Mouse (Mus musculus) limb, embryonic 14.5 days (tissue): ENCODE measurements at regions not wholly inside any gene's neighbourhood (a gene's known extent, or its start where the extent isn't known, plus 50 kb on each side); places are given as distances from the start of the nearest gene placed in this dataset.

ENCODE experiments used
- ATAC-seq: fragments of 200-750 bp; cut with Nextera tagmentation; 2 replicates; pipeline ENCODE4 v1.8.0; 2017; ENCODE audit warnings: low read depth, moderate number of reproducible peaks, moderate TSS enrichment; ENCODE audit not compliant: low FRiP score
- DNase-seq: peaks from one replicate; pipeline ENCODE4 v3.0.0-alpha.2; 2015; ENCODE audit warnings: low spot score
- H3K27ac ChIP-seq: fragments of 300-500 bp; sonication (generic); replicated peaks from 2 replicates; pipeline ENCODE4 v1.5.1; 2014; ENCODE audit warnings: low read depth, mild to moderate bottlenecking, low read length, moderate library complexity, mixed read lengths
- H3K27me3 ChIP-seq: fragments of 300-500 bp; sonication (generic); 2 replicates; pipeline ENCODE4 v1.6.1; 2014; ENCODE audit warnings: low read length, mixed read lengths; ENCODE audit not compliant: control insufficient read depth, insufficient read depth
- H3K36me3 ChIP-seq: fragments of 300-500 bp; sonication (generic); 2 replicates; pipeline ENCODE4 v1.6.1; 2014; ENCODE audit warnings: mild to moderate bottlenecking, low read length, moderate library complexity, mixed read lengths; ENCODE audit not compliant: control insufficient read depth, insufficient read depth
- H3K4me1 ChIP-seq: fragments of 300-500 bp; sonication (generic); 2 replicates; pipeline ENCODE4 v1.6.1; 2014; ENCODE audit warnings: antibody characterized with exemption, low read length, mixed read lengths; ENCODE audit not compliant: control insufficient read depth, insufficient read depth
- H3K4me2 ChIP-seq: fragments of 300-500 bp; sonication (generic); replicated peaks from 2 replicates; pipeline ENCODE4 v1.6.1; 2014; ENCODE audit warnings: low read depth, mild to moderate bottlenecking, low read length, moderate library complexity; ENCODE audit not compliant: severe bottlenecking
- H3K4me3 ChIP-seq: fragments of 300-500 bp; sonication (generic); replicated peaks from 2 replicates; pipeline ENCODE4 v1.5.1; 2014; ENCODE audit warnings: low read length
- H3K9ac ChIP-seq: fragments of 300-500 bp; sonication (generic); 2 replicates; pipeline ENCODE4 v1.6.1; 2014; ENCODE audit warnings: mild to moderate bottlenecking, low read depth, low read length, moderate library complexity; ENCODE audit not compliant: severe bottlenecking
- H3K9me3 ChIP-seq: fragments of 300-500 bp; sonication (generic); 2 replicates; pipeline ENCODE4 v1.6.1; 2016; ENCODE audit warnings: low read length; ENCODE audit not compliant: control insufficient read depth
- POLR2A ChIP-seq: fragments of 200-500 bp; IDR thresholded peaks from 2 replicates; pipeline ENCODE4 v1.8.0; 2012; ENCODE audit warnings: inconsistent platforms, mild to moderate bottlenecking, moderate library complexity, borderline replicate concordance; ENCODE audit not compliant: insufficient read depth, insufficient read length; ENCODE audit errors: extremely low read depth
- WGBS: fragments of 180-500 bp; shearing (Covaris S2); extraction: QIAGEN DNeasy Blood & Tissue Kit; methylation state at CpG from one replicate; pipeline ENCODE4 v1.1.7; 2014; 5-methylcytosine and 5-hydroxymethylcytosine counted together

- Histone ChIP-seq H3K27ac (no peak overlapping the region), H3K4me1 (peaks cover 31% of the 10 kb centered on the region), H3K27me3 (no peaks in the 10 kb centered on the region), H3K9ac (no peak overlapping the region), H3K4me2 (no peak overlapping the region), H3K36me3 (no peaks in the 10 kb centered on the region), H3K9me3 (no peaks in the 10 kb centered on the region), H3K4me3 (no peak overlapping the region)
- DNase-seq (no peak), ATAC-seq (no peak)
- 94% methylated on average over 10 of the region's 10 CpGs for WGBS
- TF ChIP-seq POLR2A: no peak
These were observed 105.3 kb upstream of the Prickle1 start for GRCm38 (mm10) chr15:93701017-93701416.

GRCm38 (mm10) chr15:93699971-93700370, 104.3 kb upstream of the Prickle1 start:
- no peak overlapping the region for H3K27ac ChIP-seq

DNA sequence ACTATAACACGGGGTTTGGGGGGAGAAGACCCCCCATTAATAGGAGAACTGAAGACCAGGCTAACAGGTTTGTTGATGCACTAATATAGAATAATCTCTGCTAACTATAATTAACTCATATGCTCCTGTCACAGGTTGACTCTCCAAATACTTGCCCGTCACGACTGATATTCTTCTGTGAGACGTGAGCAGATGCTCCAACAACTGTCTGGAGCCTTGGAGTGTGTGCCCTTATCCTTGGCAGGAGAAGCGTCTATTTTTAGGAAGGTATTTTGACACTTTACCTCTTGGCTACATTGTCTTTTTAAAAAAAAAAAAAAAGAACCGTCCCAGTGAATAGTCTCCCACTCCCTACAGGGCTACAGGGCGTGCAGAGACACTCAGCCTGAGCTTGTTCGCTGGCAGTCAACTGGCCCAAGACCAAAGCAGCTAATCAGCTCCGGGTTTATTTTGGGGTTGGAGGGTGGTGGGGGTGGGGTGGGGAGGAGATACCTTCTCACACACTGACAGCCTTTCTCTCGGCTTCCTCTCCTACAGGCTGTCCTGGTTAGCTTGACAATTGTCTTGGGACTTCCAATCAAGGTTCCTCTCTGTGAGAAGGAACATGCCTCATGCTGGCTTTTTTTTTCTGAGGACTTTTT, 102.6 kb upstream of the Prickle1 start:
- Histone ChIP-seq H3K27ac (no peak overlapping the region), H3K9me3 (no peaks in the 10 kb centered on the region), H3K27me3 (no peaks in the 10 kb centered on the region), H3K36me3 (no peaks in the 10 kb centered on the region), H3K4me1 (peaks cover 25% of the 10 kb centered on the region), H3K9ac (no peak overlapping the region), H3K4me2 (peak overlapping the region; percentile 29; the same call in 1 of the 2 replicates), H3K4me3 (no peak overlapping the region)
- WGBS: 30% methylated on average over 10 of the region's 10 CpGs
- peak; percentile 23 for DNase-seq
- 0 out of 2 replicates have a peak, but pooled peaks have one; percentile 34 for ATAC-seq
- TF ChIP-seq POLR2A: no peak

More at GRCm38 (mm10) chr15:93699971-93700370, 104.3 kb upstream of the Prickle1 start:
- Histone ChIP-seq H3K4me2 (no peak overlapping the region), H3K4me3 (no peak overlapping the region), H3K27me3 (no peaks in the 10 kb centered on the region), H3K4me1 (peaks cover 25% of the 10 kb centered on the region), H3K9ac (no peak overlapping the region), H3K9me3 (no peaks in the 10 kb centered on the region), H3K36me3 (no peaks in the 10 kb centered on the region)
- ATAC-seq (peak; percentile 30; the same call in 1 of the 2 replicates), DNase-seq (peak; percentile 39)
- no peak for TF ChIP-seq POLR2A
- WGBS: 33% methylated on average over 9 of the region's 9 CpGs

DNA sequence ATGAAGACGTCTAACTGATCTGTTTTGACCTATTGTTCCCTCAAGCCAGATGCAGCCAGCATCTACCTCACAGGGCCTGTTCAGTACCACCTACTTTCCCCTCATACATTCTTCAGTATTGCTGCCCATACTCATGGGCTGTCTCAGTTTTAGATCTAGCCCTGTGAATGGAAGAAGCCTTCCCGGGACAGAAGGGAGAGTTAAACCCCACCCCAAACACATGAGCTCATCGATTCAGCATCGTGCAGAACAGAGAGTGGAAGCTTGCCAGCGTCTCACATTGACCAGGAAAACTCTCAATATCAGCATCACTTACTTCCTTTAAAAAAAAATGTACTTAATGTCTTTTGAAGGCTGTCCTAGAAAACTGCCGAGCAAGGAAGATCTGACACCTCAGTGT, 95.0 kb upstream of the Prickle1 start:
- Histone ChIP-seq H3K4me1 (no peaks in the 10 kb centered on the region; the same call in 1 of the 2 replicates), H3K4me3 (no peak overlapping the region), H3K27me3 (no peaks in the 10 kb centered on the region), H3K27ac (no peak overlapping the region), H3K36me3 (no peaks in the 10 kb centered on the region), H3K9me3 (no peaks in the 10 kb centered on the region), H3K4me2 (no peak overlapping the region), H3K9ac (no peak overlapping the region)
- no peak; the same call in 1 of the 2 replicates for ATAC-seq
- peak; percentile 61 for DNase-seq
- no peak for TF ChIP-seq POLR2A
- 67% methylated on average over 6 of the region's 6 CpGs for WGBS

DNA sequence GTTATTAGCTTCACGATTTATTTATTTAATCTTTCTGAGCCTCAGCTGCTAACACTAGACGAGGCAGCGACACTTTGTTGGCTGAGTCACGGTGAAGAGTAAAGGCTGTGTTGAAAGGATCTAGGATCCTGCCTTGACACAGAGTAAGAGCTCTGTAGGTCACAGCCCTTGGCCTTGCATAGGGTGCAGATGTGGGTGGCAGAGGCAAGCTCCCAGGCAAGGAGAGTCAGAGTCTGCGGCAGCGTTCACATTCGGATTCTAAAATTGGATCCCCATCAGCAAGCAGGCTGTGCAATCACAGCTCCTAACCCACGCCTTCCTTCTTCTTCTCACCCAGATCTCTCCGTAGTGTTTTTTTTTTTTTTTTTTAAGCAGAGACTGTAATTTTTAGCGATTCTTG, 94.3 kb upstream of the Prickle1 start:
- DNase-seq (no peak), ATAC-seq (no peak)
- Histone ChIP-seq H3K9me3 (no peaks in the 10 kb centered on the region), H3K27ac (no peak overlapping the region), H3K4me2 (no peak overlapping the region), H3K36me3 (no peaks in the 10 kb centered on the region), H3K27me3 (no peaks in the 10 kb centered on the region), H3K9ac (no peak overlapping the region), H3K4me3 (no peak overlapping the region), H3K4me1 (no peaks in the 10 kb centered on the region; the same call in 1 of the 2 replicates)
- WGBS: 89% methylated on average over 9 of the region's 10 CpGs
- TF ChIP-seq POLR2A: no peak
